Mouse (Mus musculus) granulocyte monocyte progenitor cell, adult 5-6 weeks (primary cell): ENCODE data around the gene Rap1a. TPM values are rescaled to one million over a fixed set of nuclear protein-coding genes. Genes with fewer than 3 reads are reported as not detected.
"Not testable (repeated sequence)": the region's sequence is repeated elsewhere in the genome, so short reads cannot be mapped to it uniquely, and the experiment has no call there.

Experiments
- ATAC-seq: replicated peaks from 2 replicates; pipeline ENCODE4 v1.8.0; 2016; ENCODE audit warnings: mild to moderate bottlenecking, moderate TSS enrichment, inconsistent platforms; ENCODE audit not compliant: poor library complexity, severe bottlenecking
- total RNA-seq, 2 experiments: library from RNA; stranded (forward) in 1 of 2; stranded (reverse) in 1 of 2; fragments of 200-712, 200-1000 nt in 1 of 2; fragments of >200 nt in 1 of 2; fragmentation: Nextera tagmentation in 1 of 2; gene quantifications; 2 replicates each; pipeline ENCODE4 v1.2.3; 2014 to 2017

Gene Rap1a
- total RNA-seq, 2 experiments from 2014 or later: 98.0 to 144 TPM

DNA sequence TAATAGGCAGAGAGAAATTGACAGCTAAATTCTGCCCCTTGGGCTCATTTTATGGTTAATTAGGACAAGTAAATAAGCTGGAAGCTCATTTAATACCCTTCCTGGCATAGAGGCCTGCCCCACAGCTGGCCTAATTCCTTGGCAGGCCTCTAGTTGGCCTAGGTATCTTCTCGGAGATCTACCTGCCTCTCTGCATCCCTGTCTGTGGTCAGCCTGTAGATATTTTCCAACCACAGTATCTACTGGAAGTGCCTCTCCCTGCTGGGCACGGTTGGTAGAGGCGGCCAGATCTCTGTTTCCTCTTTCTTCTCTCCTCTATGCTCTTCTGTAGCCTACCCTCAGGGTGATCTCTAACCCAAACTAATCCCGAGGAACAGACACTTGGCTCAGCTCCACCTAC, 81.2 kb downstream of the Rap1a start:
- no peak for ATAC-seq

DNA sequence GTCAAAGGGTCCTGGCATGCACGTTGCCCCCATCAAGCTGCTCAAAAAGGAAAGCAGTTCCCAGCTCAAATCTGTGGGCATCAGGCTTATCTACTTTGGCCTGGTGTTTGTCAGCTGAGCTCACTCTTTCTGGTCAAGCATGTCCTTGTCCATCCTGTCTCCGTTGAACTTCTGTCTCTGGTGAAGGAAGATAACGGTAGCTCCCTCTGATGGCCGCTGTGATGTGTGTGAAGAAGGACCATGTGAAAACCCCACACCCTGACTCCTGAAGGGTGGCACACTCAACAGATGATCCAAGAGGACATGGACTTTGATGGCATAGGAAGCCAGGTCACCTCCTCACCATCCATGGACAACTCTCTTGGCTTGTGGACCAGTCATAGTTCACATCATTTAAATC, 82.4 kb downstream of the Rap1a start:
- no peak for ATAC-seq

DNA sequence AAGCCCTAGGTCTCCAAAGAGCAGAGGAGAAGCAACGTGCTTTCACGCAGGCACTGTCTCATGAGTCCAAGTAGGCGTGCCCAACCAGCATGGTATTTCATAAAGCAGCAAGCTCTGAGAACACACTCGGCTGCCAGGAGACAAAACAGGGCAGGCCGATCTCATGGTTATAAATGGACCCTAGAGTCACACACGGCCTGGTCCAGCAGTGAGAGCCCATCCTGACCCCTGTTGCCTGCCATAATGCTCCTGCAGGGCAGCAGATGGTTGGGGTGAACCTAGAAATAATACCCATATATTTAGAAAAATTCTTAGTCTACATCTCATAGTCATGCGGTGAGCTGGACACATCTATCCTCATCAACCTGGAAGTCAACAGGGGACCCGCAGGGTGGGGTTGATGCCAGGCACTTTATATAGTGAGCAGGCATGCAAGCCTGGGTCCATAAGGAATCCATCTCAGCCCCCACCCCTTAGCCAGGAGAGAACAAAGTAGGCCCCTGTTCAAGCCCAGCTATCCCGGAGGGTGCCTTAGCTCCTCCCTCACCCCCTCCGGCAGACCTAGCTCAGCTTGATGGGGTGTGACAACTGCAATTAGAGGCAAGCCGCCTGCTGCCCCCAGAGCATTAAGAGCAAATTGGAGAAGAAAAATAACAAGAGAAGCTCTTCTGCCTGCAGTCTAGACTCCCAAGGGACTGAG, 83.1 kb downstream of the Rap1a start:
- no peak for ATAC-seq

DNA sequence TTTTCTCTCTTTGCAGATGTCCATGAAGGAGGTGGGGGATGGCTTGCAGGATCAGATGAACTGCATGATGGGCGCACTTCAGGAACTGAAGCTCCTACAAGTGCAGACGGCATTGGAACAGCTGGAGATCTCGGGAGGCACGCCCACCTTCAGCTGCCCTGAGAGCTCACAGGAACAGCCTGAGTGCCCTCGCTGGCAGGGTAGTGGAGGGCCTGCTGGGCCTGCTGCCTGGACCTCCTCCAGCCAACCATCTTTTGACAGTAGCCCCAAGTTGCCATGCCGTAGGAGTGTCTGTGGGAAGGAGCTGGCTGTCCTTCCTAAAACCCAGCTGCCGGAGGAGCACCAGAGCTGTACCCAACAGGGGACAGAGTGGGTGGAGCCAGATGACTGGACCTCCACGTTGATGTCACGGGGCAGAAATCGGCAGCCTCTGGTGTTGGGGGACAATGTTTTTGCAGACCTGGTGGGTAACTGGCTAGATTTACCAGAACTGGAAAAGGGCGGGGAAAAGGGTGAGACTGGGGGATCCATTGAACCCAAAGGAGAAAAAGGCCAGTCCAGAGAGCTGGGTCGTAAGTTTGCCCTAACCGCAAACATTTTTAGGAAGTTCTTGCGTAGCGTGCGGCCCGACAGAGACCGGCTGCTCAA, 84.7 kb downstream of the Rap1a start:
- ATAC-seq: peak; percentile 28; the same call in 1 of the 2 replicates

DNA sequence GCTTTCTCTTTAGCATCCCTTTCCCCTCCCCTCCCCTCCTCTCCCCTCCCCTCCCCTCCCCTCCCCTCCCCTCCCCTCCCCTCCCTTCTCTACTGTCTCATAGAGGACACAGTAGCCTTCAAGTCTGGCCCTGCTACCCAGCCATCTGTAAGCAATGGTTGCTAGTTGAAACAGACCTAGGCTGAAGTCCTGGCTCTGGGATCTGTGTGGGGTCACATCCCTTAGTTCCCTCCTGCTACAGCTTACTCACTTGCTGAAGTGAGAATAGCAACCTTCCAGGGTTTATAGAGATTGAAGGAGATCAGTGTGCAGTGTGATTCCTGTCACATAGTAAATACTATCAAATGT, 86.3 kb downstream of the Rap1a start:
- ATAC-seq: no peak

DNA sequence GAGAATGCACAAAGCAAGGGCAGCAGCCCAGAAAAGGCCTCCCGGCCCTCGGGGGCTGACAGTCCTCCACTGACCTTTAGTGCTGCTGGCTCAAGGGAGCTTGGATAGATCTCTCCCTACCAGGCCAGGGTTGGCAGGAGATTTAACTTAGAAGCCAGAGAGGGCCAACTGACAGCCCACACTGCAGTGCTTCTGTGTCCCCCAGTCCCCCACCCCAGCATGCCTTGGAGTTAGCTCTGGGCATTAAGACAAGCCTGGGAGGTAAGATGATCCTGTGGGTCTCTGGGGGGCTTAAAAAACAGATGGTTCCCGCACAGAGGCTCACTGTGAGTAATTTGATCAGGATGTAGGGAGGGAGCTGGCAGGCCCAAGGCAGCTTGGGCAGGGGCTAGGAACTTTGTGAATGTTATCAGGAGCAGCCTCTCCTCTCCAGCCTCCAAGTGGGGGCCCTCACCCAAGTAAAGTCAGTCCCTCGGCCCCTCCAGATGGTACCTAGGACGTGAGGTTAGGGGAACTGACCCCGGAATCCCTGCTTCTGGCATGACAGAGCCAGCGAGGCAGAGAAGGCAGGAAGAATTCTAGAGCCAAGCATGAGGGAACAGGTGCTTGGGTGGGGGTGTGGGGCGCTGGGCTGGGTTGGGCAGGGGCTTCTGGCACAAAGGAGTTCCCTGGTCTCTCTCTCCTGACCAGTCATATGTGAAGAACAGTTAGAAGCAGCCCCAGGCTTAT, 86.9 kb downstream of the Rap1a start:
- ATAC-seq: no peak

DNA sequence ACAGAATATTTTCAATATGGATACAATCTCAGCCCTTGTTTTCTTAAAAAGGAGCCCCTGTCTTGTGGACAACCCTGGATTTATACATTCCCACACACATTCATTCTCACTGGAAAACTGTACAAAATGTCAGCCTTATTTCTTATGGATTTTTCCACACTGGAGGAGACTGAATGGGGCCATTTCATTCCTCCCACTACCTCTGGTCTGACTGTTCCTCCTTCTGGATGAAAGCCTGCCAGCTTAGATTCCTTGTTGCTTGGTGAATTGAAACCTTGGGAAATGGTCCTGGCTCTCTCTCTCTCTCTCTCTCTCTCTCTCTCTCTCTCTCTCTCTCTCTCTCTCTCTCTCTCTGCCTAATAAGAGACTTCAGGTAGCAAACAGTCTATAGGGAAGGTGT, 88.3 kb downstream of the Rap1a start:
- ATAC-seq: no peak

DNA sequence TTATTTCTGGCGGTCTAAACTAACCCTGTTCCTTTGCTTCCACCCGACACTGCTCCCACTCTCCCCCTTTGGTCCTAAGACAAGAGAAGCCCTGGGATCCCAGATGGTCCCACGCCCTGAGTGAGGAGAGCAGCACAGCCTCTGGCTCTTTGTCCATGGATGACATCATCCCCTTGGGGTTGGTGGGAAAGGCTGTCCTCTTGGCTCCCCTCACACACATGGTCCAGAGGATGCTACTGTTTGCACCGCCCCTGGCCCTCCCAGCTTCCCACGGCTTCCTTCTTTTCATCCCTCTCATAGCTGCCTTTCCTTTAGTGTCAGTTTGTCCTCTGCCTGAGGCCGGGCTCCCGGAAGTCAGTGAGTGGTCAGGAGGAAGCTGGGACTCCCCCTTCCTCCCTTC, 89.4 kb downstream of the Rap1a start:
- no peak; the same call in 1 of the 2 replicates for ATAC-seq

DNA sequence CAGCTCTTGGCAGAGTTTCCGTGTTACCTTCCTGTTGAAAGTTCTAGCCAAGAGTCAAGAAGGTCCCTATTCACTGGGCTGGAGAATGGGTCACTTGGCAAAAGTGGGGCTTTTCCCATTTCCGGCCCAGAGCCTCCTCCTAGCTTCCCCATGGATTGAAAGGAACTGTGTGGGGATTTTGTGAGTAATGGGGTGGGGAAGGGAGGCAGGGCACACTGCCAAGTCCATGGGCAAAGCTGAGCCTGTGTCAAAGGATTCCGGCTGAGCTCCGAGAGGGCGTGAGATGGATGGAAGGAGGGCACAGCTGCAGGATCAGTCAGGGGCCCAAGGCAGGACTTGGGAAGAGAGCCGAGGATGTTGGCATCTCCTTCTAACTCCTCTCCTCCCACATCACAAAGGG, 90.9 kb downstream of the Rap1a start:
- ATAC-seq: no peak

DNA sequence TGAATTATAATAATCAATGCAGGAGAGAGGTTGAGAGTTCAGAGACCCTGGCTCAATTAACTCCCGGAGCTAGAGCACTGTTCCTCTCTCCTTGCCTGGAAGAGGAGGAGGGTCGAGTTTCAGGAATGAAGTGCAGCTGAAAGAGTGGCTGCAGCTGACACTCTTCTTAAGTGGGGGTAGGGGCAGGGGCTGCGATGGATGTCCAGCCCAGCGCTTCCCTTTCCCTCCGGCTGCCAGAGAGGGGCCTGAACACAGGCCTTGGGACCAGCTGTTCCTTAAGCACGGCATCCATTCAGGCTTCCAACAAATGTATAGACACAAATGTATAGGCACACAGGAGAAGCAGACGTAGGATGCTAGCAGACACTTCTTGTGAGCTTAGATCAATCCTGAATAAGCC, 93.5 kb downstream of the Rap1a start:
- no peak for ATAC-seq

DNA sequence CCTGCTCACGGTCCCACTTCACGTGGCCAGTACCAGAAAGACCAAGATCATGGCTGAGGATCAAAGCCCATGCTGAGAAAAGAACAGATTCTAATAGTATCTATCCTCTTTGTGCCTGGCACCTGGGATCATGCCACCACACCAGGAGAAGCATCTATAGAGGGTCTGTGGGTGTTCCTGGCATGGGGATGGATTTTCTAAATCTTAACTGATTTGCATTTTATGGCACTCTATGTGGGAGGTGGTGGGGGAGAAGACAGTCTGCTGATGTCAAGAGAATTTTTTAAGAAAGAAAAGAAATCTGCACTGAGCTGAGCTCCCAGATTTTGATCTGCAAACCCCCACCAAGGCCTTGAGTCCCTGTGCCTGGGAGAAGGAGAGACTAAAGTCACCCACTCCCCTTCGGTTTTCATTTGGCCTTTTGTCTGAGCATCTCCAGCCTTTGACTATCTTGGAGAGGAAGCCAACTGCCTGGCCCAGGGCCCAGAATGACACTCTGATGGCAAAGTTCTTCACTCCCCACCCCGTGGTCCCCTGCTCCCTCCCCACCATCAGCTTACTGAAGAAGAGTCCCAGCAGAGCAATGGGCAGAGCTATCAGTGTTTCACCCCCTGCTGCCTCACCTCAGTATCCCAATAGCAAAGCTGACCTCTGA, 94.6 kb downstream of the Rap1a start:
- no peak for ATAC-seq

DNA sequence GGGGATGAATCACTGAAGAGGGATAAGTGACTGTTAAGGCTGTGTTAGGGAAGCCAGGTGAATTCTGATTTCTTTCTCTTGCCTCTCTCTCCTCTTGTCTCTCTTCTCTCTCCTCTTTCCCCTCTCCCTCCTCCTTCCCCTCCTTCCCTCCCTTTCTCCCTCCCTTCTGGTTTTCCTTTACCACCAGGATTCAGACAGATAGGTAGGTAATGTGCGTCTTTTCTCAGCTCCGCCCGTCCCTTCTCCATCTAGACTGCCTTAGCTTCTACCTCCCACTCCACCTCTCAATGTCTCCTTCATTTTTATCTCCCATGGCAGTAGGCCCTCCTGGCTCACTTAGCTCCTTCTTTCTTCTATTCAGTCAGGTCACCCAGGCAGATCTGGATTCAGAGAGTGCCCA, 95.6 kb downstream of the Rap1a start:
- ATAC-seq: no peak

DNA sequence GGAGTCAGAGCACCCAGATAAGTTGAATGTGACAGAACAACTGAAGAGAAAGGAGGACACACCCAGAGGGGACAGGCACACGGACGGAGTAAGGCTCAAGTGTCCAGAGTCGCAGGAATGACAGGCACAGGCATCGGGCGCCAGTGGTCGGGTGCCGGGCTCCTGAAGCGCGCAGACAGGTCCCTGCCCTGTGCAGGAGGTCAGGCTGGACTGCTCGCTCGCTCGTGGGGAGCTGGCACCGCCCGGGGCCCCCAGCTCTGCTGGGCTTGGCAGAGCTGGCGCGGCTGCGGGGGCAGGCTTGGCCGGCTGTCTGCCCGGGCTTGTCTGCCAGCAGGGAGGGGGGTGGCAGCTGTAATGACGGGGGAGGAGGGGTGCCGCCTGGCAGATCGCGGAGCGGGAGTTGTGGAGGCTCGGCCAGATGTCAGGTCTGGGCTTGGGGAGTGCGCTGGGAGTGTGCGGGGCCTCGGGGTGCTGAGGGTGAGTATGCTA, 96.0 kb downstream of the Rap1a start:
- peak; percentile 40 for ATAC-seq

DNA sequence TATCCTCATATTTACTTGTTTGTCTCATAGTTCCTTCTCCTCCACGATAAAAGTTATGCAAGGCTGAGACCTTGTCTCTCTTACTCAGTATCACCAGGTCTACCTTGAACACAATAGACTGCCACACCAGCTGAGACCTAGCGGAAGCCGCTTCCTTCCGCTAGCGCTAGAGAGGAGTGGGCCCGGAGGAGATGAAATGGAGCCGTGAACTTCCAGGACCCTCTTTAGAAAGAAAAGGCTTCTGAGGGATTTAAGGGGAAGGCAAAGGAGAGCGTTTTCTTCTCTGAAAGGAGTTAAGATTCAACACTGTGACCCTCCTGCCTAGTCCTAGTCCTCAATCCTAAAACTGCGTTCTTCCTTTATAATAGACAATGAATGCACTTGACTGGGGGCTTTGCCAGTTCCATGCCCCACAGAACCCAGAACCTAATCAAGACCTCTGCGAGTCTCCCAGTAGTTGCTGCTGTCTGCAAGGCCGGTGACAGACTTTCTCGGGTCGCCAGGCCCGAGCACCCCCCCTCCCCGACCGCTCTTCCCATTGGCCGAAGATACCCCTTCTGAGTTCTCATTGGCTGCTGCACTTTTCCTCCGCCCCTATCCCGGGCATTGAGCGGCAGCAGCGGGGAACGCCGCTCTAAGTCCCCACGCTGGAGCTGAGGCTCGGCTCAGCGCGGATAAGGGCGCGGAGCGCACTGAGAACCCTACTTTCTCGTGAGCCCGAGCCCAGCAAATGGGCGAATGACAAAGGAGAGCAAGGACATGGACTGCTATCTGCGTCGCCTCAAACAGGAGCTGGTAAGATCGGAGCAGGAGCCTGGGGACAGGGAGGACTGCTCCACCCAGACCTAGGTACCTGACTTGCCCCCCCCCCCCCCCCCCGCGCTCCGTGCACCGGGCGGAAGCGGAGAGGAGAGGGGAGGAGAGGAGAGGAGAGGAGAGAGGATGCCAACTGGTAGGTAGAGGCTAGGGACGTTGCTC, 96.8 kb downstream of the Rap1a start, which contains the start of gene Inka2:
TSS of gene Inka2 (plus strand) at position 569 of the 978 bp plus-strand sequence.
- ATAC-seq: peak; percentile 95

DNA sequence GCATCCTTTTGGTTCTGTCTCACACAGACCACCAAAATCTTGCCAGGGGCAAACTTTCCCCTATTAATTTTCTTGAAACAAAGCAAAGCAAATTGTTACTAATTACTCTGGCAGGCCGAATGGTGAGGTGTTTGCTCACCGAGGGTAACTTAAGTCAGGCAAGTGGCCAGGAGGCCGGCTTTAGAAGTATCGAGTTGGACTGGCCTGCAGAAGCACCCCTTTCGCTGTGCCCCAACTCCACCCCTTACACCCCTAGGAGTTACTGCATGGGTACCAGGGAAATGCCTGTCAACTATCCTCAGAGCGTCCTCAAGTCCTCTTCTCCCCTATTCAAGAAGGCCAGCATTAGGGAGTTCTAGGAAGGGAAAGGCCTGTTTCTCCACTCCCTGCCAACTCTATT, 97.6 kb downstream of the Rap1a start:
- no peak for ATAC-seq

DNA sequence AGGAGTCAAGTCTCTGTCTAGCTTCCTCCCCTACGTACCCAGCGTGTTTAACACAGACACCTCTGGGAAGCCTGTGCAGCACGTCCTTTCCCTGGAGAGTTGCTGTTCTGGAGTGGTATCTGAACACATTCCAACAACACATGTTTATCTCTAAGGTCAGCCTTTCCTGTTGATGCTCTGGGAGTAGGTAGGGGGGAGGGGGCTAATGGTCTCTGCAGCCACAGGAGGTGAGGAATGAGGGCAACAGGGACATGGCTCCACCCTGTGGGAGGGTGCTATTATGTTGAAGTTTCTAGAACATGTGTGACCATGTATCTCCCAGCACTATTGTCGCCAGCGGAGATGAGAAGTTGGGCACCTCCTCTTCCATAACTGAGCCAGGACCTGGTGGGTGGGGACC, 99.7 kb downstream of the Rap1a start:
- no peak for ATAC-seq

DNA sequence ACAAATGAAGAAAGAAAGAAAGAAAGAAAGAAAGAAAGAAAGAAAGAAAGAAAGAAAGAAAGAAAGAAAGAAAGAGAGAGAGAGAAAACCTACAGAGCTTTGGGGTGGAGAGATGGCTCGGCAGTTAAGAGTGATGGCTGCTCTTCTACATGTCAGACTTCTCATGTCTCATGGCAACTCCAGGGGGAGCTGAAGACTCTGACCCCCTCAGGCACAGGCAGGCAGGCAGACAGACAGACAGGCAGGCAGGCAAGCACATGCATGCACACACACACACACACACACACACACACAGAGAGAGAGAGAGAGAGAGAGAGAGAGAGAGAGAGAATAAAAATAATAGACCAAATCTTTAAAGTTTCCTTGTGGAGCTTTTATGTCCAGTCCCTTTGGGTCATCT, 100.3 kb downstream of the Rap1a start:
- not testable (repeated sequence) for ATAC-seq

DNA sequence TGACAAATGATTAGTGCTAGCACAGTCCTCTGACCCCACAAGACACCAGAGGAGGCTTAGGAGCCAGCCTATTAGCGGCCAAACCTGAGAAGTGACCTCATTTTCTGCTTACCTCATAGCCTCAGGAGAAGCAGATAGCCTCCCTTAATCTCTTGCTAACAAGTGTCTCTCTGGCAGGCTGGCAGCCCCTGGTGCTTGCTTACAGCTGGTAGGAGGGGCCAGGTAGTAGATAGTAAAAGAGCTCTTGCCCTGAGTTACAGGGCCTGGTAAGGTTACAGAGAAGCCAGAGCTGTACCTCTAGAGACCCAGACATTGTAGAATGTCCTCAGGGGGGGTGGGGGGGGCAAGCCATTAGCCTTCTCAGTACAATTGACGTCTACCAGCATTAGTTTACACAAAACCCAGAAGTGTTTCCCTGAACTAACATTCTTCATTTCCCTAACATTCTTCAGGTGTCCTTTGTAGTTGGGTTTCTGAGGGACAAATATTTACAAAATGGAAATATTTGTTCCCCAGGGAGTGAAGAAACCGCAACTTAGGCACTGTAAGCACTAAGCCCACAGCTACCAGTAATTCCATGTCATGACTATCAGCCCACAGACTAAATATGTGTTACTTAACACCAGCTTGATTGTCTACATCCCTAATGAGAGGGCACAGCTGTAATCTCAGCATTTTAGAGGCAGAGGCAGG, 101.7 kb downstream of the Rap1a start:
- ATAC-seq: no peak

DNA sequence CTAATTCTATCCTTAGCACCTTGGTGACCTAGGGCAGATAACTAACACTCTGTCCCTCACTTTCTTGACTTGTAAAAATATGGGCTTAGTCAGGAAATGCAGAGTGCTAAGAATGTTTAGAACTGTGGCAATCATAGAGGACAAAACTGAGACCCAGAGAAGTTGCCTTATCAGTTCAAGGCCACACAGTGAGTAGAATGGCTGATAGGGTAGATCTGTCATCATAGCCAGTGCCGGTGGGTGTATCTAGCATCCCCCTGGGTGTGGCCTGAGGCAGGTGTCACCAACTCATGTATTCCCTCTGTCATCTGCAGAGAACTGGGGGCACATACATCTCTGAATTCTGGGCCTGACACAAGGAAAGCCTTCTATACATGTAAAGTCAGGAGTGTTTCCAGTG, 102.8 kb downstream of the Rap1a start:
- ATAC-seq: no peak
